Mouse (Mus musculus) neural tube, embryonic 13.5 days (tissue): Measurements from ENCODE around the gene Uso1. TPM values are rescaled to one million over a fixed set of nuclear protein-coding genes. Genes with fewer than 3 reads are reported as not detected.
A peak's percentile ranks its signal among the peaks of the same experiment; 100 is the strongest.

Experiments used
- ATAC-seq: fragments of 200-750 bp; cut with Nextera tagmentation; 2 replicates; pipeline ENCODE4 v1.8.0; 2017; ENCODE audit warnings: low read depth, mild to moderate bottlenecking, moderate TSS enrichment, moderate library complexity
- H3K27ac ChIP-seq: fragments of 300-500 bp; sonication (generic); replicated peaks from 2 replicates; pipeline ENCODE4 v1.5.1; 2015; ENCODE audit warnings: moderate library complexity, mild to moderate bottlenecking, inconsistent platforms
- H3K27me3 ChIP-seq: fragments of 300-500 bp; sonication (generic); 2 replicates; pipeline ENCODE4 v1.6.1; 2015; ENCODE audit warnings: mild to moderate bottlenecking, inconsistent platforms
- H3K36me3 ChIP-seq: fragments of 300-500 bp; sonication (generic); 2 replicates; pipeline ENCODE4 v1.6.1; 2015; ENCODE audit warnings: mild to moderate bottlenecking, inconsistent platforms
- H3K4me1 ChIP-seq: fragments of 300-500 bp; sonication (generic); replicated peaks from 2 replicates; pipeline ENCODE4 v1.6.1; 2015; ENCODE audit warnings: inconsistent platforms
- H3K4me2 ChIP-seq: fragments of 300-500 bp; sonication (generic); 2 replicates; pipeline ENCODE4 v1.6.1; 2015; ENCODE audit warnings: inconsistent platforms, mild to moderate bottlenecking, moderate library complexity
- H3K4me3 ChIP-seq: fragments of 300-500 bp; sonication (generic); 2 replicates; pipeline ENCODE4 v1.5.1; 2015; ENCODE audit warnings: mild to moderate bottlenecking, inconsistent platforms
- H3K9ac ChIP-seq: fragments of 300-500 bp; sonication (generic); 2 replicates; pipeline ENCODE4 v1.6.1; 2015; ENCODE audit warnings: moderate library complexity, mild to moderate bottlenecking, inconsistent platforms
- H3K9me3 ChIP-seq: fragments of 300-500 bp; sonication (generic); 2 replicates; pipeline ENCODE4 v1.6.1; 2016; ENCODE audit warnings: inconsistent platforms
- WGBS: fragments of 180-500 bp; shearing (Covaris S2); methylation state at CpG from one replicate; pipeline ENCODE4 v1.1.7; 2015; 5-methylcytosine and 5-hydroxymethylcytosine counted together
- polyA plus RNA-seq: library from polyadenylated mRNA; unstranded; fragments of >200 nt; fragmentation: Nextera tagmentation; extraction: Ambion mirVana; gene quantifications from 2 replicates; pipeline ENCODE4 v1.2.1, GENCODE M21; 2015

Uso1 gene
- polyA plus RNA-seq, 1 experiment from 2014 or later = 45.7 TPM

GRCm38 (mm10) chr5:92110818-92111355 lies 26.9 kb upstream of the Uso1 start:
- H3K4me3 ChIP-seq = no peak overlapping the region
- 93% methylated on average over 5 of the region's 5 CpGs for WGBS
- no peaks in the 10 kb centered on the region for H3K9me3 ChIP-seq
- no peak for ATAC-seq
- H3K27ac ChIP-seq = no peak overlapping the region
- H3K4me1 ChIP-seq = peaks cover 17% of the 10 kb centered on the region
- no peak overlapping the region for H3K4me2 ChIP-seq
- H3K36me3 ChIP-seq = no peaks in the 10 kb centered on the region
- no peaks in the 10 kb centered on the region for H3K27me3 ChIP-seq
- H3K9ac ChIP-seq = no peak overlapping the region

- Histone ChIP-seq H3K9ac (no peak overlapping the region), H3K4me3 (0 out of 2 replicates have a peak overlapping the region, but pooled peaks have one; percentile 3), H3K4me1 (peaks cover 10% of the 10 kb centered on the region), H3K27me3 (no peaks in the 10 kb centered on the region), H3K4me2 (peak overlapping the region; percentile 36), H3K27ac (no peak overlapping the region), H3K36me3 (no peaks in the 10 kb centered on the region), H3K9me3 (no peaks in the 10 kb centered on the region)
- ATAC-seq = no peak
- WGBS = 7% methylated on average over 6 of the region's 6 CpGs
These were observed 25.6 kb upstream of the Uso1 start for GRCm38 (mm10) chr5:92112175-92112574.

GRCm38 (mm10) chr5:92112585-92112984 lies 25.2 kb upstream of the Uso1 start:
- no peak for ATAC-seq
- no peaks in the 10 kb centered on the region for H3K9me3 ChIP-seq
- peaks cover 12% of the 10 kb centered on the region for H3K4me1 ChIP-seq
- H3K27ac ChIP-seq = no peak overlapping the region
- 1% methylated on average over 10 of the region's 10 CpGs for WGBS
- no peaks in the 10 kb centered on the region for H3K27me3 ChIP-seq
- H3K9ac ChIP-seq = no peak overlapping the region
- 0 out of 2 replicates have a peak overlapping the region, but pooled peaks have one; percentile 3 for H3K4me3 ChIP-seq
- no peaks in the 10 kb centered on the region for H3K36me3 ChIP-seq
- H3K4me2 ChIP-seq = peak overlapping the region; percentile 36

GRCm38 (mm10) chr5:92113484-92113883 lies 24.3 kb upstream of the Uso1 start:
- H3K4me2 ChIP-seq = no peak overlapping the region
- 90% methylated on average over 7 of the region's 7 CpGs for WGBS
- peaks cover 16% of the 10 kb centered on the region for H3K4me1 ChIP-seq
- no peak overlapping the region for H3K4me3 ChIP-seq
- H3K9me3 ChIP-seq = no peaks in the 10 kb centered on the region
- no peaks in the 10 kb centered on the region for H3K27me3 ChIP-seq
- ATAC-seq = no peak
- H3K36me3 ChIP-seq = no peaks in the 10 kb centered on the region
- no peak overlapping the region for H3K9ac ChIP-seq
- no peak overlapping the region for H3K27ac ChIP-seq

- Histone ChIP-seq H3K9ac (no peak overlapping the region), H3K9me3 (no peaks in the 10 kb centered on the region), H3K27me3 (no peaks in the 10 kb centered on the region), H3K36me3 (no peaks in the 10 kb centered on the region), H3K27ac (no peak overlapping the region), H3K4me2 (no peak overlapping the region), H3K4me1 (peaks cover 16% of the 10 kb centered on the region), H3K4me3 (no peak overlapping the region)
- no peak for ATAC-seq
- WGBS = 89% methylated on average over 6 of the region's 6 CpGs
These were observed 23.5 kb upstream of the Uso1 start for GRCm38 (mm10) chr5:92114223-92114622.

GRCm38 (mm10) chr5:92114939-92115338 lies 22.8 kb upstream of the Uso1 start:
- Histone ChIP-seq H3K4me2 (no peak overlapping the region), H3K9ac (no peak overlapping the region), H3K9me3 (no peaks in the 10 kb centered on the region), H3K36me3 (no peaks in the 10 kb centered on the region), H3K27me3 (no peaks in the 10 kb centered on the region), H3K4me3 (no peak overlapping the region), H3K4me1 (peaks cover 16% of the 10 kb centered on the region), H3K27ac (no peak overlapping the region)
- ATAC-seq = no peak
- 99% methylated on average over 2 of the region's 2 CpGs for WGBS

GRCm38 (mm10) chr5:92117823-92118403 lies 19.8 kb upstream of the Uso1 start:
- ATAC-seq = peak; percentile 37; the same call in 1 of the 2 replicates
- 51% methylated on average over 12 of the region's 12 CpGs for WGBS
- H3K9ac ChIP-seq = no peak overlapping the region

GRCm38 (mm10) chr5:92121636-92122035 lies 16.1 kb upstream of the Uso1 start:
- no peak for ATAC-seq
- Histone ChIP-seq H3K4me1 (0 out of 2 replicates have a peak, but pooled peaks cover 6% of the 10 kb centered on the region), H3K4me3 (no peak overlapping the region), H3K9me3 (no peaks in the 10 kb centered on the region), H3K36me3 (peaks cover 37% of the 10 kb centered on the region), H3K27ac (no peak overlapping the region), H3K9ac (no peak overlapping the region), H3K4me2 (no peak overlapping the region), H3K27me3 (no peaks in the 10 kb centered on the region)
- WGBS = 84% methylated on average over 4 of the region's 4 CpGs

More at GRCm38 (mm10) chr5:92117823-92118403, 19.8 kb upstream of the Uso1 start:
- Histone ChIP-seq H3K4me1 (peaks cover 7% of the 10 kb centered on the region), H3K4me3 (no peak overlapping the region), H3K36me3 (peaks cover 11% of the 10 kb centered on the region), H3K27me3 (no peaks in the 10 kb centered on the region), H3K4me2 (no peak overlapping the region), H3K9me3 (no peaks in the 10 kb centered on the region), H3K27ac (no peak overlapping the region)

- no peak overlapping the region for H3K4me3 ChIP-seq
- peaks cover 7% of the 10 kb centered on the region; the same call in 1 of the 2 replicates for H3K4me1 ChIP-seq
- H3K4me2 ChIP-seq = no peak overlapping the region
- no peaks in the 10 kb centered on the region for H3K9me3 ChIP-seq
- H3K36me3 ChIP-seq = peaks cover 41% of the 10 kb centered on the region
- no peak overlapping the region for H3K27ac ChIP-seq
- no peaks in the 10 kb centered on the region for H3K27me3 ChIP-seq
- ATAC-seq = no peak
- no peak overlapping the region for H3K9ac ChIP-seq
- WGBS = 81% methylated on average over 3 of the region's 3 CpGs
These were observed 12.3 kb upstream of the Uso1 start for GRCm38 (mm10) chr5:92125446-92125845.

- H3K36me3 ChIP-seq = peaks cover 48% of the 10 kb centered on the region
- H3K4me3 ChIP-seq = no peak overlapping the region
- no peak overlapping the region for H3K9ac ChIP-seq
- H3K9me3 ChIP-seq = peaks cover 2% of the 10 kb centered on the region; the same call in 1 of the 2 replicates
- no peak overlapping the region for H3K4me2 ChIP-seq
- H3K27ac ChIP-seq = no peak overlapping the region
- H3K27me3 ChIP-seq = no peaks in the 10 kb centered on the region
- WGBS = 64% methylated on average over 9 of the region's 9 CpGs
- peaks cover 7% of the 10 kb centered on the region; the same call in 1 of the 2 replicates for H3K4me1 ChIP-seq
- no peak for ATAC-seq
These were observed 10.6 kb upstream of the Uso1 start for GRCm38 (mm10) chr5:92127141-92127625.

GRCm38 (mm10) chr5:92127751-92128150 lies 10.0 kb upstream of the Uso1 start:
- ATAC-seq = no peak
- no peaks in the 10 kb centered on the region for H3K27me3 ChIP-seq
- WGBS = 91% methylated on average over 10 of the region's 10 CpGs
- H3K27ac ChIP-seq = no peak overlapping the region
- peaks cover 7% of the 10 kb centered on the region; the same call in 1 of the 2 replicates for H3K4me1 ChIP-seq
- peaks cover 3% of the 10 kb centered on the region; the same call in 1 of the 2 replicates for H3K9me3 ChIP-seq
- H3K4me2 ChIP-seq = no peak overlapping the region
- no peak overlapping the region for H3K4me3 ChIP-seq
- peaks cover 52% of the 10 kb centered on the region for H3K36me3 ChIP-seq
- no peak overlapping the region for H3K9ac ChIP-seq

- Histone ChIP-seq H3K4me1 (peaks cover 7% of the 10 kb centered on the region; the same call in 1 of the 2 replicates), H3K27me3 (no peaks in the 10 kb centered on the region), H3K4me3 (no peak overlapping the region), H3K36me3 (peaks cover 55% of the 10 kb centered on the region), H3K9ac (no peak overlapping the region), H3K27ac (no peak overlapping the region), H3K9me3 (peaks cover 3% of the 10 kb centered on the region; the same call in 1 of the 2 replicates), H3K4me2 (no peak overlapping the region; the same call in 1 of the 2 replicates)
- WGBS = 18% methylated on average over 8 of the region's 8 CpGs
- ATAC-seq = no peak
These were observed 9.2 kb upstream of the Uso1 start for GRCm38 (mm10) chr5:92128570-92128969.
